19 mouse cellular contexts compared by ENCODE assay signal in genomic region chr19:38332245-38332644, GRCm38 (mm10).
A peak's percentile ranks its signal among the peaks of the same experiment; 100 is the strongest.
DNase-seq lines count a peak whose midpoint lies in the region; ATAC-seq and TF ChIP-seq lines count a peak whose summit lies in the region.
"Had no signal": no experiment of that assay in that cellular context is flagged by ENCODE, and none has a peak within 500 bp of the region (broad histone marks: within the 10 kb centered on the region; RNA-seq: fewer than 3 reads in every experiment).

No protein-coding gene starts in this region.

- H3K9me3 ChIP-seq in E14TG2a.4 (ENCODE audit: low read length) = no peaks in the 10 kb centered on the region
- H3K9me3 ChIP-seq in heart, embryonic 16.5 days (replicated peaks; ENCODE audit: control insufficient read depth, low read length) = no peaks in the 10 kb centered on the region
- H3K9me3 ChIP-seq: embryonic facial prominence, embryonic 12.5 days; forebrain, embryonic 10.5 days; lung, embryonic 15.5 days; midbrain, embryonic 10.5 days had no signal

- no peak overlapping the region for H3K4me3 ChIP-seq in layer of hippocampus, adult 2 months
- 0 out of 2 replicates have a peak overlapping the region, but pooled peaks have one; percentile 11 for H3K4me3 ChIP-seq in E14TG2a.4 (replicated peaks; ENCODE audit: low read length)
- no peak overlapping the region for H3K4me3 ChIP-seq in heart, embryonic 16.5 days (ENCODE audit: low read length)
- H3K4me3 ChIP-seq: embryonic facial prominence, embryonic 12.5 days; forebrain, embryonic 10.5 days; left cerebral cortex, adult 2 months; lung, embryonic 15.5 days; midbrain, embryonic 10.5 days had no signal

- no peaks in the 10 kb centered on the region for H3K27me3 ChIP-seq in E14TG2a.4 (ENCODE audit: insufficient read depth, low read length)
- no peaks in the 10 kb centered on the region for H3K27me3 ChIP-seq in heart, embryonic 16.5 days (ENCODE audit: control insufficient read depth, insufficient read depth, low read length)
- H3K27me3 ChIP-seq: CH12.LX; embryonic facial prominence, embryonic 12.5 days; lung, embryonic 15.5 days had no signal

- H3K27ac ChIP-seq in layer of hippocampus, adult 2 months = peak overlapping the region; percentile 49
- no peak overlapping the region for H3K27ac ChIP-seq in heart, embryonic 16.5 days (ENCODE audit: low read length)
- H3K27ac ChIP-seq: embryonic facial prominence, embryonic 12.5 days; forebrain, embryonic 10.5 days; left cerebral cortex, adult 2 months; lung, embryonic 15.5 days; midbrain, embryonic 10.5 days had no signal

- H3K36me3 ChIP-seq in E14TG2a.4 (ENCODE audit: insufficient read depth, low read length) = no peaks in the 10 kb centered on the region
- no peaks in the 10 kb centered on the region for H3K36me3 ChIP-seq in heart, embryonic 16.5 days (ENCODE audit: control insufficient read depth, insufficient read depth)
- H3K36me3 ChIP-seq: embryonic facial prominence, embryonic 12.5 days; forebrain, embryonic 10.5 days; lung, embryonic 15.5 days; midbrain, embryonic 10.5 days had no signal

- H3K4me2 ChIP-seq in heart, embryonic 16.5 days (ENCODE audit: low read depth, low read length) = no peak overlapping the region
- H3K4me2 ChIP-seq: embryonic facial prominence, embryonic 12.5 days; lung, embryonic 15.5 days had no signal

- no peak overlapping the region for H3K9ac ChIP-seq in heart, embryonic 16.5 days (ENCODE audit: low read length)
- H3K9ac ChIP-seq: embryonic facial prominence, embryonic 12.5 days; lung, embryonic 15.5 days had no signal

- TF ChIP-seq CTCF in layer of hippocampus, adult 2 months (conservative IDR thresholded peaks at IDR 0.05) = no peak
- TF ChIP-seq CTCF in E14TG2a.4 (conservative IDR thresholded peaks at IDR 0.05; ENCODE audit: low read length) = no peak

- ATAC-seq in heart, embryonic 16.5 days (replicated peaks; ENCODE audit: extremely low read depth, insufficient read depth, low FRiP score) = peak; percentile 77

- peaks cover 85% of the 10 kb centered on the region for H3K4me1 ChIP-seq in E14TG2a.4 (replicated peaks; ENCODE audit: low read depth, low read length)
- H3K4me1 ChIP-seq in heart, embryonic 16.5 days (ENCODE audit: control insufficient read depth, insufficient read depth, low read length) = 0 out of 2 replicates have a peak, but pooled peaks cover 3% of the 10 kb centered on the region
- H3K4me1 ChIP-seq: embryonic facial prominence, embryonic 12.5 days; lung, embryonic 15.5 days had no signal

- DNase-seq in layer of hippocampus, adult 2 months (ENCODE audit: low spot score in 2 of 2) = peak in 1 of 2 experiments; percentile 46
- no peak for DNase-seq in layer of hippocampus, postnatal 10 days (ENCODE audit: low spot score in 2 of 2)
- peak; percentile 19 for DNase-seq in MN1 (ENCODE audit: low spot score)
- no peak for DNase-seq in testis, postnatal 10 days (ENCODE audit: low spot score)
- DNase-seq in ovary, adult 18-20 months (ENCODE audit: low spot score) = no peak
- DNase-seq: adrenal gland, adult 8-10 months; cerebellum, postnatal 25 days; gastrocnemius, postnatal 36 days; kidney, adult 11 months; kidney, postnatal 36 days; thymus, postnatal 25 days had no signal

- WGBS in heart, embryonic 16.5 days = 30% methylated on average over 2 of the region's 2 CpGs
